Mouse (Mus musculus) stomach, embryonic 14.5 days (tissue): ENCODE measurements around the gene Rfc4. TPM values are rescaled to one million over a fixed set of nuclear protein-coding genes. Genes with fewer than 3 reads are reported as not detected.

Source experiments
- ATAC-seq: fragments of 200-750 bp; cut with Nextera tagmentation; 2 replicates; pipeline ENCODE4 v1.8.0; 2017; ENCODE audit warnings: low read depth, moderate TSS enrichment; ENCODE audit not compliant: insufficient number of reproducible peaks, insufficient read depth, low FRiP score
- H3K27ac ChIP-seq: fragments of 300-500 bp; sonication (generic); 2 replicates; pipeline ENCODE4 v1.5.1; 2014; ENCODE audit warnings: mild to moderate bottlenecking, low read length, moderate library complexity, mixed read lengths
- H3K27me3 ChIP-seq: fragments of 300-500 bp; sonication (generic); 2 replicates; pipeline ENCODE4 v1.6.1; 2014; ENCODE audit warnings: low read length, control low read depth, mixed read lengths; ENCODE audit not compliant: control insufficient read depth, insufficient read depth
- H3K36me3 ChIP-seq: fragments of 300-500 bp; sonication (generic); 2 replicates; pipeline ENCODE4 v1.6.1; 2014; ENCODE audit warnings: mild to moderate bottlenecking, control low read depth, low read length, moderate library complexity, mixed read lengths; ENCODE audit not compliant: control insufficient read depth, insufficient read depth
- H3K4me1 ChIP-seq: fragments of 300-500 bp; sonication (generic); 2 replicates; pipeline ENCODE4 v1.6.1; 2014; ENCODE audit warnings: low read length, control low read depth, mixed read lengths; ENCODE audit not compliant: control insufficient read depth, insufficient read depth
- H3K4me2 ChIP-seq: fragments of 300-500 bp; sonication (generic); replicated peaks from 2 replicates; pipeline ENCODE4 v1.6.1; 2014; ENCODE audit warnings: low read depth, low read length, control low read depth
- H3K4me3 ChIP-seq: fragments of 300-500 bp; sonication (generic); 2 replicates; pipeline ENCODE4 v1.5.1; 2014; ENCODE audit warnings: low read depth, low read length, control low read depth
- H3K9ac ChIP-seq: fragments of 300-500 bp; sonication (generic); replicated peaks from 2 replicates; pipeline ENCODE4 v1.6.1; 2014; ENCODE audit warnings: low read depth, mild to moderate bottlenecking, control low read depth, low read length, moderate library complexity, mixed read lengths
- H3K9me3 ChIP-seq: fragments of 300-500 bp; sonication (generic); 2 replicates; pipeline ENCODE4 v1.6.1; 2016; ENCODE audit warnings: low read depth, low read length, control low read depth; ENCODE audit not compliant: control insufficient read depth
- WGBS: fragments of 180-500 bp; shearing (Covaris S2); extraction: QIAGEN DNeasy Blood & Tissue Kit; methylation state at CpG from one replicate; pipeline ENCODE4 v1.1.7; 2014; 5-methylcytosine and 5-hydroxymethylcytosine counted together
- polyA plus RNA-seq: library from polyadenylated mRNA; unstranded; fragments of >200 nt; fragmentation: Nextera tagmentation; extraction: Ambion mirVana; gene quantifications from 2 replicates; pipeline ENCODE4 v1.2.1, GENCODE M21; 2014

Rfc4 gene
- polyA plus RNA-seq, 1 experiment from 2014 or later, result 121 TPM

GRCm38 (mm10) chr16:23112861-23113435 is 14.6 kb downstream of the Rfc4 start:
- Histone ChIP-seq H3K4me3 (no peak overlapping the region), H3K27me3 (no peaks in the 10 kb centered on the region), H3K9me3 (no peaks in the 10 kb centered on the region), H3K36me3 (peaks cover 65% of the 10 kb centered on the region), H3K4me2 (no peak overlapping the region), H3K4me1 (peaks cover 4% of the 10 kb centered on the region; the same call in 1 of the 2 replicates), H3K27ac (no peak overlapping the region), H3K9ac (no peak overlapping the region)
- WGBS, result 52% methylated on average over 9 of the region's 9 CpGs
- no peak for ATAC-seq

GRCm38 (mm10) chr16:23112348-23112747 is 15.2 kb downstream of the Rfc4 start:
- Histone ChIP-seq H3K4me3 (no peak overlapping the region), H3K36me3 (peaks cover 62% of the 10 kb centered on the region), H3K9me3 (no peaks in the 10 kb centered on the region), H3K4me2 (no peak overlapping the region), H3K27me3 (no peaks in the 10 kb centered on the region), H3K9ac (no peak overlapping the region), H3K27ac (no peak overlapping the region), H3K4me1 (peaks cover 4% of the 10 kb centered on the region; the same call in 1 of the 2 replicates)
- ATAC-seq, result no peak
- 73% methylated on average over 12 of the region's 12 CpGs for WGBS

- peaks cover 51% of the 10 kb centered on the region for H3K36me3 ChIP-seq
- H3K27ac ChIP-seq, result no peak overlapping the region; the same call in 1 of the 2 replicates
- peak overlapping the region; percentile 85 for H3K4me2 ChIP-seq
- H3K4me1 ChIP-seq, result peaks cover 4% of the 10 kb centered on the region; the same call in 1 of the 2 replicates
- no peaks in the 10 kb centered on the region for H3K27me3 ChIP-seq
- WGBS, result 46% methylated on average over 5 of the region's 5 CpGs
- H3K4me3 ChIP-seq, result peak overlapping the region; percentile 97
- peak overlapping the region; percentile 100 for H3K9ac ChIP-seq
- H3K9me3 ChIP-seq, result no peaks in the 10 kb centered on the region
- no peak for ATAC-seq
Measured at GRCm38 (mm10) chr16:23109350-23110280, 17.9 kb downstream of the Rfc4 start.

GRCm38 (mm10) chr16:23108943-23109342 is 18.6 kb downstream of the Rfc4 start:
- ATAC-seq, result no peak
- Histone ChIP-seq H3K4me1 (peaks cover 4% of the 10 kb centered on the region; the same call in 1 of the 2 replicates), H3K36me3 (peaks cover 45% of the 10 kb centered on the region), H3K9ac (peak overlapping the region; percentile 100), H3K27me3 (no peaks in the 10 kb centered on the region), H3K9me3 (no peaks in the 10 kb centered on the region), H3K4me2 (peak overlapping the region; percentile 85), H3K27ac (peak overlapping the region; percentile 40), H3K4me3 (peak overlapping the region; percentile 97)
- 4% methylated on average over 5 of the region's 5 CpGs for WGBS

GRCm38 (mm10) chr16:23107946-23108759 is 19.4 kb downstream of the Rfc4 start:
- no peaks in the 10 kb centered on the region for H3K9me3 ChIP-seq
- peaks cover 4% of the 10 kb centered on the region; the same call in 1 of the 2 replicates for H3K4me1 ChIP-seq
- under 1% methylated on average over 52 of the region's 52 CpGs for WGBS
- ATAC-seq, result peak; percentile 81
- H3K36me3 ChIP-seq, result peaks cover 45% of the 10 kb centered on the region
- peak overlapping the region; percentile 85 for H3K4me2 ChIP-seq
- H3K27me3 ChIP-seq, result no peaks in the 10 kb centered on the region
- H3K9ac ChIP-seq, result peak overlapping the region; percentile 100
- H3K4me3 ChIP-seq, result peak overlapping the region; percentile 97
- peak overlapping the region; percentile 99 for H3K27ac ChIP-seq

GRCm38 (mm10) chr16:23107231-23107942 is 20.1 kb downstream of the Rfc4 start, which contains the start of gene Eif4a2:
TSS of gene Eif4a2 (plus strand) at chr16:23107444.
- Histone ChIP-seq H3K4me2 (peak within 1 kb of the TSS; percentile 85), H3K9me3 (no peaks in the 10 kb centered on the region), H3K27ac (peak within 1 kb of the TSS; percentile 99), H3K36me3 (peaks cover 37% of the 10 kb centered on the region), H3K4me3 (peak within 1 kb of the TSS; percentile 97), H3K27me3 (no peaks in the 10 kb centered on the region), H3K4me1 (peaks cover 10% of the 10 kb centered on the region; the same call in 1 of the 2 replicates), H3K9ac (peak within 1 kb of the TSS; percentile 100)
- peak; percentile 92 for ATAC-seq
- under 1% methylated on average over 71 of the region's 71 CpGs for WGBS

- no peaks in the 10 kb centered on the region for H3K9me3 ChIP-seq
- H3K27me3 ChIP-seq, result no peaks in the 10 kb centered on the region
- H3K4me3 ChIP-seq, result no peak overlapping the region
- H3K36me3 ChIP-seq, result peaks cover 25% of the 10 kb centered on the region
- ATAC-seq, result no peak
- H3K4me1 ChIP-seq, result peaks cover 10% of the 10 kb centered on the region; the same call in 1 of the 2 replicates
- no peak overlapping the region for H3K4me2 ChIP-seq
- WGBS, result 67% methylated on average over 7 of the region's 7 CpGs
- H3K9ac ChIP-seq, result no peak overlapping the region
- H3K27ac ChIP-seq, result no peak overlapping the region
Measured at GRCm38 (mm10) chr16:23106121-23106520, 21.4 kb downstream of the Rfc4 start.
